Mouse (Mus musculus): ENCODE measurements around the gene Lbx1. TPM values are rescaled to one million over a fixed set of nuclear protein-coding genes. Genes with fewer than 3 reads are reported as not detected.

Lbx1 gene
- polyA plus RNA-seq, 1 experiment from 2014 or later = 0.08 TPM

Other genes starting within 250 kb of the Lbx1 start
- gene Sema4g, start 246.7 kb downstream of the Lbx1 start, polyA plus RNA-seq (2015; fragmentation: Nextera tagmentation; extraction: Ambion mirVana) = 16.5 and 16.9 TPM in 2 replicates
- 13.6 and 16.0 TPM in 2 replicates for gene Twnk, start 230.1 kb downstream of the Lbx1 start, polyA plus RNA-seq (2015; fragmentation: Nextera tagmentation; extraction: Ambion mirVana)
- gene Mrpl43, start 229.4 kb downstream of the Lbx1 start, polyA plus RNA-seq (2015; fragmentation: Nextera tagmentation; extraction: Ambion mirVana) = 88.6 and 92.9 TPM in 2 replicates
- 15.5 and 17.2 TPM in 2 replicates for gene Lzts2, start 221.4 kb downstream of the Lbx1 start, polyA plus RNA-seq (2015; fragmentation: Nextera tagmentation; extraction: Ambion mirVana)
- gene Pdzd7, start 190.1 kb downstream of the Lbx1 start, polyA plus RNA-seq (2015; fragmentation: Nextera tagmentation; extraction: Ambion mirVana) = 2.9 and 3.9 TPM in 2 replicates
- gene Sfxn3, start 188.3 kb downstream of the Lbx1 start, polyA plus RNA-seq (2015; fragmentation: Nextera tagmentation; extraction: Ambion mirVana) = 95.9 and 101 TPM in 2 replicates
- 1.3 and 1.9 TPM in 2 replicates for gene Kazald1, start 160.6 kb downstream of the Lbx1 start, polyA plus RNA-seq (2015; fragmentation: Nextera tagmentation; extraction: Ambion mirVana)
- not detected in 2 replicates for gene Tlx1, start 85.1 kb downstream of the Lbx1 start, polyA plus RNA-seq (2015; fragmentation: Nextera tagmentation; extraction: Ambion mirVana)
- gene Btrc, start 127.9 kb upstream of the Lbx1 start, polyA plus RNA-seq (2015; fragmentation: Nextera tagmentation; extraction: Ambion mirVana) = 64.3 and 66.5 TPM in 2 replicates